Mouse (Mus musculus): ENCODE results near the gene Sgsm1. TPM values are rescaled to one million over a fixed set of nuclear protein-coding genes. Genes with fewer than 3 reads are reported as not detected.
A peak's percentile ranks its signal among the peaks of the same experiment; 100 is the strongest.
"Not testable (repeated sequence)": the region's sequence is repeated elsewhere in the genome, so short reads cannot be mapped to it uniquely, and the experiment has no call there.

Gene Sgsm1
- polyA plus RNA-seq (2016; fragmentation: Nextera tagmentation; extraction: Ambion mirVana), result 16.0 and 16.3 TPM in 2 replicates

GRCm38 (mm10) chr5:113310377-113311003 is at the start of gene Sgsm1:
Gene Sgsm1 (minus strand): TSS chr5:113310786.
- H3K27ac ChIP-seq (replicated peaks), result peak within 1 kb of the TSS; percentile 85
- peak within 1 kb of the TSS; percentile 83 for H3K4me3 ChIP-seq
- 2% methylated on average over 53 of the region's 53 CpGs for WGBS
- no peaks in the 10 kb centered on the region for H3K9me3 ChIP-seq (replicated peaks)
- peaks cover 68% of the 10 kb centered on the region for H3K27me3 ChIP-seq (ENCODE audit: low read depth, poor library complexity, severe bottlenecking)
- no peaks in the 10 kb centered on the region for H3K36me3 ChIP-seq
- H3K4me1 ChIP-seq, result peaks cover 54% of the 10 kb centered on the region
- DNase-seq (ENCODE audit: low spot score), result peak; percentile 89

- H3K27ac ChIP-seq (replicated peaks), result no peak overlapping the region
- no peak for DNase-seq (ENCODE audit: low spot score)
- 5% methylated on average over 11 of the region's 11 CpGs for WGBS
- H3K9me3 ChIP-seq (replicated peaks), result no peaks in the 10 kb centered on the region
- H3K36me3 ChIP-seq, result no peaks in the 10 kb centered on the region
- H3K4me3 ChIP-seq, result no peak overlapping the region
- peaks cover 18% of the 10 kb centered on the region for H3K4me1 ChIP-seq
- H3K27me3 ChIP-seq (ENCODE audit: low read depth, poor library complexity, severe bottlenecking), result peaks cover 48% of the 10 kb centered on the region
These were observed 48.2 kb upstream of the Sgsm1 start for GRCm38 (mm10) chr5:113358833-113359232.

- peaks cover 21% of the 10 kb centered on the region for H3K4me1 ChIP-seq
- no peak overlapping the region for H3K27ac ChIP-seq (replicated peaks)
- no peak overlapping the region for H3K4me3 ChIP-seq
- 69% methylated on average over 3 of the region's 3 CpGs for whole genome bisulfite sequencing
- no peak for DNase-seq (ENCODE audit: low spot score)
- no peaks in the 10 kb centered on the region for H3K36me3 ChIP-seq
- H3K27me3 ChIP-seq (ENCODE audit: low read depth, poor library complexity, severe bottlenecking), result peaks cover 58% of the 10 kb centered on the region
- H3K9me3 ChIP-seq (replicated peaks), result no peaks in the 10 kb centered on the region
These were observed 47.1 kb upstream of the Sgsm1 start for GRCm38 (mm10) chr5:113357656-113358055.

- Histone ChIP-seq H3K27ac (replicated peaks) (no peak within 1 kb of the TSS), H3K4me1 (peaks cover 26% of the 10 kb centered on the region), H3K27me3 (ENCODE audit: low read depth, poor library complexity, severe bottlenecking) (peaks cover 61% of the 10 kb centered on the region), H3K9me3 (replicated peaks) (no peaks in the 10 kb centered on the region), H3K4me3 (no peak within 1 kb of the TSS), H3K36me3 (no peaks in the 10 kb centered on the region)
- no peak for DNase-seq (ENCODE audit: low spot score)
- WGBS, result 33% methylated on average over 4 of the region's 6 CpGs
These were observed 46.6 kb upstream of the Sgsm1 start, which contains the start of gene Aym1 for GRCm38 (mm10) chr5:113357186-113357585. Gene Aym1 (plus strand): TSS chr5:113357294.

GRCm38 (mm10) chr5:113354311-113354710 is 43.7 kb upstream of the Sgsm1 start:
- Histone ChIP-seq H3K4me1 (peaks cover 47% of the 10 kb centered on the region), H3K27ac (replicated peaks) (no peak overlapping the region), H3K4me3 (no peak overlapping the region), H3K9me3 (replicated peaks) (no peaks in the 10 kb centered on the region), H3K27me3 (ENCODE audit: low read depth, poor library complexity, severe bottlenecking) (peaks cover 79% of the 10 kb centered on the region), H3K36me3 (no peaks in the 10 kb centered on the region)
- DNase-seq (ENCODE audit: low spot score), result no peak
- WGBS, result 52% methylated on average over 16 of the region's 16 CpGs

- WGBS, result 77% methylated on average over 6 of the region's 6 CpGs
- H3K27me3 ChIP-seq (ENCODE audit: low read depth, poor library complexity, severe bottlenecking), result peaks cover 85% of the 10 kb centered on the region
- no peak for DNase-seq (ENCODE audit: low spot score)
- no peak overlapping the region for H3K4me3 ChIP-seq
- H3K36me3 ChIP-seq, result no peaks in the 10 kb centered on the region
- no peak overlapping the region for H3K27ac ChIP-seq (replicated peaks)
- H3K4me1 ChIP-seq, result peaks cover 55% of the 10 kb centered on the region
- H3K9me3 ChIP-seq (replicated peaks), result no peaks in the 10 kb centered on the region
These were observed 42.0 kb upstream of the Sgsm1 start for GRCm38 (mm10) chr5:113352636-113353035.

- no peak for DNase-seq (ENCODE audit: low spot score)
- H3K4me1 ChIP-seq, result peaks cover 55% of the 10 kb centered on the region
These were observed 41.2 kb upstream of the Sgsm1 start for GRCm38 (mm10) chr5:113351768-113352167.

GRCm38 (mm10) chr5:113349810-113350209 is 39.2 kb upstream of the Sgsm1 start:
- Histone ChIP-seq H3K4me1 (peaks cover 72% of the 10 kb centered on the region), H3K27ac (replicated peaks) (peak overlapping the region; percentile 38)
- no peak for DNase-seq (ENCODE audit: low spot score)

More at GRCm38 (mm10) chr5:113351768-113352167, 41.2 kb upstream of the Sgsm1 start:
- Histone ChIP-seq H3K36me3 (no peaks in the 10 kb centered on the region), H3K4me3 (no peak overlapping the region), H3K27me3 (ENCODE audit: low read depth, poor library complexity, severe bottlenecking) (peaks cover 85% of the 10 kb centered on the region), H3K9me3 (replicated peaks) (no peaks in the 10 kb centered on the region), H3K27ac (replicated peaks) (no peak overlapping the region)
- 50% methylated on average over 3 of the region's 3 CpGs for WGBS

GRCm38 (mm10) chr5:113349226-113349625 is 38.6 kb upstream of the Sgsm1 start:
- peaks cover 91% of the 10 kb centered on the region for H3K27me3 ChIP-seq (ENCODE audit: low read depth, poor library complexity, severe bottlenecking)
- H3K36me3 ChIP-seq, result no peaks in the 10 kb centered on the region
- no peaks in the 10 kb centered on the region for H3K9me3 ChIP-seq (replicated peaks)
- H3K4me1 ChIP-seq, result peaks cover 76% of the 10 kb centered on the region
- no peak for DNase-seq (ENCODE audit: low spot score)
- peak overlapping the region; percentile 38 for H3K27ac ChIP-seq (replicated peaks)
- WGBS, result 4% methylated on average over 7 of the region's 7 CpGs
- no peak overlapping the region for H3K4me3 ChIP-seq

More at GRCm38 (mm10) chr5:113349810-113350209, 39.2 kb upstream of the Sgsm1 start:
- 21% methylated on average over 7 of the region's 7 CpGs for WGBS
- H3K27me3 ChIP-seq (ENCODE audit: low read depth, poor library complexity, severe bottlenecking), result peaks cover 91% of the 10 kb centered on the region
- H3K9me3 ChIP-seq (replicated peaks), result no peaks in the 10 kb centered on the region
- H3K36me3 ChIP-seq, result no peaks in the 10 kb centered on the region
- H3K4me3 ChIP-seq, result no peak overlapping the region

GRCm38 (mm10) chr5:113348597-113348996 is 38.0 kb upstream of the Sgsm1 start:
- 18% methylated on average over 13 of the region's 13 CpGs for WGBS
- peaks cover 91% of the 10 kb centered on the region for H3K27me3 ChIP-seq (ENCODE audit: low read depth, poor library complexity, severe bottlenecking)
- H3K36me3 ChIP-seq, result no peaks in the 10 kb centered on the region
- H3K27ac ChIP-seq (replicated peaks), result peak overlapping the region; percentile 38; the same call in 1 of the 2 replicates
- no peaks in the 10 kb centered on the region for H3K9me3 ChIP-seq (replicated peaks)
- peaks cover 76% of the 10 kb centered on the region for H3K4me1 ChIP-seq
- peak; percentile 60 for DNase-seq (ENCODE audit: low spot score)
- no peak overlapping the region for H3K4me3 ChIP-seq

GRCm38 (mm10) chr5:113347593-113347992 is 37.0 kb upstream of the Sgsm1 start:
- DNase-seq (ENCODE audit: low spot score), result no peak
- peaks cover 73% of the 10 kb centered on the region for H3K4me1 ChIP-seq
- peak overlapping the region; percentile 7 for H3K4me3 ChIP-seq
- H3K27me3 ChIP-seq (ENCODE audit: low read depth, poor library complexity, severe bottlenecking), result peaks cover 89% of the 10 kb centered on the region
- H3K36me3 ChIP-seq, result no peaks in the 10 kb centered on the region
- H3K27ac ChIP-seq (replicated peaks), result no peak overlapping the region
- no peaks in the 10 kb centered on the region for H3K9me3 ChIP-seq (replicated peaks)
- 32% methylated on average over 12 of the region's 12 CpGs for WGBS

GRCm38 (mm10) chr5:113346651-113347050 is 36.1 kb upstream of the Sgsm1 start:
- not testable (repeated sequence) for H3K36me3 ChIP-seq; DNase-seq (ENCODE audit: low spot score); H3K4me3 ChIP-seq; H3K27ac ChIP-seq (replicated peaks); H3K9me3 ChIP-seq (replicated peaks)
- 52% methylated on average over 6 of the region's 6 CpGs for WGBS
- H3K4me1 ChIP-seq, result peaks cover 63% of the 10 kb centered on the region
- peaks cover 93% of the 10 kb centered on the region for H3K27me3 ChIP-seq (ENCODE audit: low read depth, poor library complexity, severe bottlenecking)

- H3K4me3 ChIP-seq, result peak overlapping the region; percentile 31
- H3K9me3 ChIP-seq (replicated peaks), result no peaks in the 10 kb centered on the region
- H3K36me3 ChIP-seq, result no peaks in the 10 kb centered on the region
- H3K27me3 ChIP-seq (ENCODE audit: low read depth, poor library complexity, severe bottlenecking), result peaks cover 94% of the 10 kb centered on the region
- H3K4me1 ChIP-seq, result peaks cover 59% of the 10 kb centered on the region
- peak; percentile 16 for DNase-seq (ENCODE audit: low spot score)
- no peak overlapping the region for H3K27ac ChIP-seq (replicated peaks)
- WGBS, result 8% methylated on average over 11 of the region's 11 CpGs
These were observed 35.2 kb upstream of the Sgsm1 start for GRCm38 (mm10) chr5:113345781-113346180.
